Mouse (Mus musculus): ENCODE data around the gene Atp6v1a.

Gene Atp6v1a

DNA sequence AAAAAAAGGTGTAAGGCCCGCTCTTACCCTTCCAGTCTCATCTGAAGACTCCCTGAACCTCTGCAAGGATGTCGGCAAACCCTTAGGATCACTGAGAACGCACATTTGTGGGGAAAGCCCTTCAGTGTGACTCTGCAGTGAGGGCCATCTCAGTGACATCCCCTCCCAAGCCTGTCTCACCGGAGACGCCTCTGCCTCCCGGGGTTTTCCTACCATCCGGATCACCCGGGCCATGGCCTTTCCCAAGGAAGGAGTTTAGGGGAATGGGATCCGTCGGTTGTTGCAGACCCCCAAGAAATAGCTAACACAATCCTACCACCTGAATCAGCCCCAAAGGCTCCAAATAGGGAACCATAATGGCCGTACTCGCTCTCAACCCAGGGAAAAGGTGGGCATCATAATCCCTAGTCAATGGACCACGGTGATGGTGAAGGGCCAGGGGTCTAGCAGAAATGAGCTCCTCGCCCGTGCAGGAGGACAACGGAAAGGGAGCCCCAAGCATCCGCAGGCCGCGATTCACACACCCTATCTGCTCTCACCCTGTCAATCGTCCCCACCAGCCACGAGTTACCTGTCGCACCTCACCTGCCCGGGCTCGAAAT, 1.0 kb downstream of the Atp6v1a start:
- DNase-seq = peak; percentile 42 to 67

DNA sequence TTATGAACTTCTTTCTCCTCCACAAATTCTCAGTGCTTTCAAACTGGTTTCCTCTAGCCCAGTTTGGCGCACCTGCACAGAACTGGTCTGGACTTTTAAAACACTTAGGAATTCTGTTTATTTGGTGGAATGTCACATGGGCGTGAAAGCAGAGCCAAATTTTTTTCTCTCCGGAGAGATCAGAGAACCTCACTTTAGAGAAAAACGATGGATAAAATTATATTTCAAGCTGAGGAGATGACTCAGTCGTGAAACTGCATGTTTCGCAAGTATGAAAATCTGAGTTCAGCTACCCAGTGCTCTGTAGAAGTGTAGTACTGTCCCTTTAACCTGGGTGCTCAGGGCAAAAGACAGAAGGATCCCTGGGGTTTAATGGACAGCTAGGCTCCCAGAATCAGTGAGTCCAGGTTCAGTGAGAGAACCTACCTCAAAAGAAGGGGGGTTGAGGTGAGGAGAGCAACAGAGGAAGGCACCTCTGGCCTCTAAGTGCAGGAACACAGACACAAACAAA, 2.9 kb downstream of the Atp6v1a start:
- DNase-seq = no peak

DNA sequence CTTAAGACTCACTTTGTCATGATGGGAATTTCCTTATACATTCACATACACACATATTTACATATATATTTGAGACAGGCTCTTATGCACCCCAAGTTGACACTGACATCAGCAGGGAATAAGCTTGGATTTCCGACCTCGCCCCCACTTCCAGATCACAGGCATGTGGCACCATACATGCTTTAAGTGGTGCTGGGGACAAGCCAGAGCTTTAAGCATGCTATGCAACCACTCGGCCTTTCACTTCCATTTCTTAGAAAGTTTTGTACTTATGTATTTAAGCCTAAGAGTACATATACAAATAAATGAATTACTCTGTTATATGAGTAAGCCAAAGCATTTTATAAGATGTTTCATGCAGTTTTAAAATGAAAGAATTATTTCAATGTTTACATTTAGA, 6.3 kb downstream of the Atp6v1a start:
- DNase-seq = no peak

DNA sequence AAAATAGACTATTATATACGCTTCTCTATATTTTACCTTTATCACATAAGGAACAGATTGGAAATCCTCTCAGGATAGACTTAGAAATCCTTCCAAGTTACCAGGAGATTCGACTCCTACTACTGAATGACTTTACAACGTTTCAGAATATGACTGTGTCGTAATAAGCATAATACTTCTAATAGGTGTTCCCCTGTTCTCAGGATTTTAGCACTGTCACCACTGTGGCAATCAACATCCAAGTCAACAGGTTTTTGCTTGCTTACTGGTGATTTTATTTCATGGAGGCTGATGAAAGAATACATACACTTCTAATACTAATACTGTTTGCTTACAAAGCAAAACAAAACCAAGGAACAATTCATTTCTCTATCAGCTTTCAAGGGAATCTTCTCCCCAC, 7.2 kb downstream of the Atp6v1a start:
- DNase-seq = no peak

DNA sequence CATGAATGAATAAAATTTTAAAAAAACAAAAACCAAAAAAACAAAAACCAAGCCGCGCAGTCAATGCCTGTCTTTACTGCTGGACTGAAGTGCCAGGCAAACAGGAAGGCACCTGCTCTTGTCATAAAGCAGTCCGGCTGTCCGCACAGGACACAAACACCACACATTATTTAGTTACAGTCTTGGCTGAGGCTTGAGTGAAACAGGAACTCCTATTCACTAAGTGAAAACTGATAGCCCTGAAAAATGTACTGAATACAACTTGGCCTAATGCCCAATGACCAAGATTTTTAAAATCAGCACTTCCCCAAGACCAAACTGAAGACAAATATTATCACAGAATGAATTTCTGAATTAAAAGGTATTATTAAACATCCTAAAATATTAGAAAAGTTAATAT, 13.1 kb downstream of the Atp6v1a start:
- DNase-seq = no peak

DNA sequence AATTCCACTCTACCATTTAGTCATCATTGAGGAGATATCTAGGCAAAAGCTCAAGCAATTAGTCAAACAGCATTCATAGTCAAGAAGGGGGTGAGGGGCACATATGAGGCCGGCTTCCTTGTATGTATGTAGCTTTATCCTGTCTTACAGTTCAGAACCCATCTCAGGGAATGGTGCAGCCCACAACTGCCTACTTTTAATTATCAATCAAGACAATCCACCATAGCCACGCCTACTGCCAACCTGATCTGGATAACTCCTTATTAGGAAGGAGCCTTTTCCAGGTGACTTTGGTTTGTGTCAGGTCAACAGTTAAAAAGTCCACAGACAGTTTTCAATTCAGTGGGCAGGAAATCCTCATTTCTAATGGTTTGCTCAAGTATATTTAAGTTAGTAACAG, 14.1 kb downstream of the Atp6v1a start:
- no peak for DNase-seq

DNA sequence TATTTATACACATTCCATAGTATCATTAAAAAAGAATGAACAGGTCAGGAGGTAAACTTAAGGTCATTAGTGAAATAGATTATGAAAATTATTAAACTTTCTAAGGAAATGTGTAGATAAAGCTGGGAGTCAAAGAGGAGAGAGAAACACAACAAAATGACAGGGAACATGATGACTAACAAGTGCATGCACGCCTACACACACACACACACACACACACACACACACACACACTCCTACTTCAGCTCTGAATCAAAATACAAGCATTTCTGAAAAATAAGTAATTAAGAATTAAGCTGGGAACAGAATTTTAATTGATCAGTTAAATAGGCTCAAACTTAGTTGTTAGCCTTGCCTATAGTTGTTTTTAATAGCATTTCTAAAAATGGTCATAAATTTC, 14.8 kb downstream of the Atp6v1a start:
- no peak for DNase-seq

DNA sequence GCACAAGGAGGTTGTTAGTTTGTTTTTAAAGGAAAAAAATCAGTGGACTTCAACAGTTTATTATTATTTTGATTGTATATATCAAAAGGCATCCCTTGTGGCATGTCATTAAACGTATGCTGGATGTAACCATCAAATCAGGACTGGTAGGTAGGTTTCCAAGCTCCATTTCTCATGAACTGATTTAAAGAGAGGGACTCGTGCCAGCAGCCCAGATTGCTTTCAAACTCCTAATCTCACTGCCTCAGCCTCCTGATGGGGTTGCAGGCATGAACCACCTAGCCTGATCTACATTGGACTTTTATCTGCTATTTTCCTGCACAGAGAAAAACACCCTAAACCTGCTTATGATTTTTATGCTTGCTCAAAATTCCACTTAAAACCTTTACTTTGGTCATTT, 15.7 kb downstream of the Atp6v1a start:
- DNase-seq = peak; percentile 48 to 55

DNA sequence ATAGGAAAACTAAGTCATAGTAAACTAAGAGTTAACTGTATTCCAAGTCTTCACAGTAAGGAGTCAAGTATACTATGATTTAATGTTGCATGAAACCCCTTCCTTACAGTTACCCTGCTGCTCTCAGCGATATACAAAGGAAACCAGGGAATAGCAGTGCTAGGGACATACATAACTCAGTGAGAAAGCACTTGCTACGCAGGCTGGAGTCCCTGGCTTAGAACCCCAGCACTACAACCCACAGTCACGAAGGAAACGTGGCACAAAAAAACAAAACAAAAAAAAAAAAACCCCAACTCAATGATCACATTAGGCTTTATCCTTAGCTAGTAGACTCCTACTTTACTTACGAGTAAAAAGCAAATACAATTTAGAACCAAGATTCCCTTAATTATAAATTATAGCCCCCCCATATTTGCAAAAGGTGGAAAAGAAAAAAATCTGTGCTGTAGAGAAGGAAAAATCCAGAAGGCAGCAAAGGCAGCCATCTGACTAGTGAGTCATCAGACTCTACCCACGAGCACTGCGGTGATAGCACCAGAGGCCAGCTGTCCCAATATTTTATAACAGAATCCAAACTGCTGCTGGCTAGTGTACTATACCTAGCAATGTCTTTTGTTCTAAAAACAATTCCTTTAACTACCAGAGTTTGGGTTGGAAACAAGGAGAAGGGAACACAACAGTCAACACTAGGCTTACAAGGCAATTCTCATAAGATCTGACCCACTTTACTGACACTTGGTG, 16.4 kb downstream of the Atp6v1a start:
- DNase-seq = peak; percentile 37 to 56

DNA sequence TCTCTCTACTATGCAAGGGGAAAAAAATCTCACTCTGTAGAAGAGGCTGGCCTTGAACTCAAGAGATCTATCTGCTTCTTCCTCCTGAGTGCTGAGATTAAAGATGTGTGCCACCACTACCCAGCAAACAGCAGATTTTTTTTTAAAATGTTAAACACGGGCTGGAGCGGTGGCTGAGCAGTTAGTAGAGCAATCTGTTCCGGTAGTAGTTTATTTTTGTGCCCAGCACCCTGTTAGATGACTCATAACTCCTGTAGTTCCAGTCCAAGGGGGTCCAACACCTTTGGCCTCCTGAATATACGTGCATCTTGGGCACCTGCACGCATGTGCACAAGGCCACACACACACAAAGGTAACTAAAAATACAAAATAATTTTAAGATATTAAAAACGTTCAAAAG, 16.9 kb downstream of the Atp6v1a start:
- no peak for DNase-seq

DNA sequence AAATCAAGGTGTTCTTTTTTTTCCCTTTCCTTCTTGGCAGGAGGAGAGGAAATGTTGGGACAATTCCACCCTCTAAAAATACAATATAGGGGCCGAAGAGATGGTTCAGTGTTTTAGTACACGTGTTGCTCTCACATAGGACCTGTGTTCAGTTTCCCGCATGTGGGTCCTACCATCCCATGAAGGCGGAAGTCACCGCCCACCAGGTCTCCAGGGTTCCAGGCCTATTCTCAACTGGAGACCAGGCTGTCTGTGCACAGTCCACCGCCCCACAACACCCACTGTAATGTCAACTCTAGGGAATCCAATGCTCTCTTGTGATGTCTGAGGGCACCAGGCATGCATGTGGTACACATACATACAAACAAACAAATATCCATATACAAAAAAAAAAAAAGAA, 17.4 kb downstream of the Atp6v1a start:
- DNase-seq = no peak

DNA sequence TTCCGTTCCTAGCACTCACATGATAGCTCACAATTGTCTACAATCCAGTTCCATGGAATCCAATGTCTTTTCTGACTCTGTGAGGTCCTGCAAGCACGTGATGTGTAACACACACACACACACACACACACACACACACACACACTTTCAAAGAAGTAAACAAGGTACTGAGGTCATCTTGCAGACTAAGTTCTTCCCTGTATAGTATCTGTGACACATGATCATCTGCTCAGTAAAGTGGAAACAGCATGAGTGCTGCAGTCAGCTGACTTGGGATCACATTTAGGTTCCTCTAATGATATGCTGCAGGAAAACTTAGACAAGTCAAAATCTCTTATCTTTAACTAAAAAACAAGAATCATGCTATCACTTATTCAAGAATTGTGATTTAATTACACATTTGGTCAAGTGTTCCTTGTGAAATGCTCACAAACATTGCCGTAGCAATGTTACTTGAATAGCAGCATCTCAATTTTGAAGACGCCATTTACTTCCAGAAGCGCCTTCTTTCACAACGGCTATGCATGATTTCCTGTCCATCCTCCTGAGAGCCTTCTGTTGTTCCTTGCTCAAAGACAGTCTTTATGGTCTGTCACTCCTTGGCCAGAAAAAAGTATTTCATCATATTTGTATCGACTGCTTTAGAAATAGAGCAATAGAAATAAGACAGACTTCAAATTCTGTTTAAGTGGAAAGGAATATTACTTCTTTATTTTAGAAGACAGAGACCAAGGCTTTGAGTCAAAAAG, 19.6 kb downstream of the Atp6v1a start:
- DNase-seq = no peak

DNA sequence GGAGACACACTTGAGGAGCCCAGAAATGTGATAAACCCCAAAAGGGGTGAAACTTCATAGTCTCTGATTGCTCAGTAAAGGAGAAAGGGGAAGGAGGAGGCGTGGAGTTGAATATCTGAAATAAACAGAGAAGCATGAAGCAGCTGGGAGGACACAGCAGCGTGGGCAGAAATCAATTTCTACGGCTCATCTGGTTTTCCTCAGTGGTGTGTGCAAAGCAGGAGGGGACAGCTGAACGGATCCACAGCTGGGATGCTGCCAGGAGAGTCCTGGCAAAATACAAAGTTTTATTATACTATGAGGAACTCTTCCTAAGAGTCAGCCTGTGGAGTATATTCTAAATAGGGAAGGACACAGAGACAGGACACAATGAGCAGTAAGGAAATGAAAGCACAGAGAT, 30.5 kb downstream of the Atp6v1a start:
- DNase-seq = peak in 1 of 2 experiments; percentile 25

DNA sequence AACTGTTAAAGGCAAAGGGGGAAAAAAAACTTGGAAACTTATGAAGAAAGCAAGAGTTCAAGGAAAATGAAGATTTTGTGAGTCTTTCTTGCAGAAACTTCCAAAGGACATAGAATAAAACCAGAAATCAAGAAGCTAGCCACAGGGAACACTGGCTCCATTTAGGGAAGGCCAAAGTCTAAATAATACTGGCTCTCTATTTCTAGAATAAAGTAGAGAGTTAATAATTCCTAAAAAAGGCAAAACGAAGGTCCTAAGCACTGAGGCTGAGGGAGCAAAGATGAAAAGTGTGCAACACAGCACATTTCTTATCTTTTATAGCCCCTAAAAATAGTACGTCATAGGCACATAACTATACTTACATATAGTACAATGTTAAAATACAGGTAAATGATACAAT, 34.3 kb downstream of the Atp6v1a start:
- no peak for DNase-seq

DNA sequence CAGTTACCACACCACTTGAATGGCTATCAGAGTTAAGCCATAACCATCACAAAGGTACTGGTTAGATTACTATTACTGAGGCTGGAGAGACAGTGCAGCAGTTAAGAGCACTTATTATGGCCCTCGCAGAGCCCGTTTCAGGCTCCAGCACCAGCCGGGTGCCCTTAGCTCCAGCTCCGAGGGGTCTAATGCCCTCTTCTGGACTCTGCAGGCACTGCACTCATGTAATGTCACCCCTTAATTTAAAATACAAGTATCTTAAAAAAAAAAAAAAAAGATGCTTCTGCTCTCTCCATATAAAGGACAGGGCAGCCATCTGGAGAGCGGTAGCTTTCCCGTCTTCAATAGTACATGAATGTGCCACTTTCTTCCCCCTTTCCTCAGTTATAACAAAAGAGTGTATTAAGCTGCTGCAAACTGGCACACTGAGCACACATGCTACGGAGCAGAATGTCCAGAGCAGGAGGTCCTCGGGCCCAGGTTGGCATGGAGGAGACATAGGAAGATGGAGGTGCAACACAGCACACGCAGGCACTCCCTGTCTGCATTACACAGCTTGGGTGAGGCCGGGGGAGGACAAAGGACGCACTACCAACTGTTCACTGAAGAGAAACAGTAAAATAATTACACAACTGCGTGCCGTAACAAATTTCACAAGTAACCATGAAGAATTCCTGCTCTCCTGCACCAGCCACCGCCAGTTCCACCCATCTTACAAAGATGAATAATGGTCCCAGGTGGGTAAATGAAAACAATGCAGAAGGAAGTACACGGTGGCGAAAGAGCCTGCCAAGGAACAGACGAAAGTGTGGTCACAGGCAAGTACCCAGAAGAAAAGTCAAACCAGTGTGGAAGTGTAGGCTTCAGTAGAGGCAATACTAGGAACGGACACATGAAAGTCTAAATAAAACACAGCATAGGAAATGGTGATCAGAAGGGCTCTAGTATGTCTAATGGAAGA, 35.4 kb downstream of the Atp6v1a start:
- DNase-seq = no peak

DNA sequence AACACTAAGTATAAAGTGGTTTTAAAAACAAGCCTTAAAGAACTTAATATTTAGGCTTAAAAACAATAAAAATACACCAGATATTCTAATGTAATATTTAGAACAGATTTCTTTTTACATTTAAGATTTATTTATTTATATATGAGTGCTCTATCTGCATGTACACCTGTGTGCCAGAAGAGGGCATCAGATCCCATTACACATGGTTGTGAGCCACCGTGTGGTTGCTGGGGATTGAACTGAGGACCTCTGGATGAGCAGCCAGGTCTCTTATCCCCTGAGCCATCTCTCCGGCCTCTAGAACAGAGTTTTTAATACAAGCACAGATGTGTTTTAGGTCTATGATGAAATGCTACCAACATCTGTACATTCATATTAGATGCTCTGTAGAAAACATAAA, 36.6 kb downstream of the Atp6v1a start:
- no peak for DNase-seq

DNA sequence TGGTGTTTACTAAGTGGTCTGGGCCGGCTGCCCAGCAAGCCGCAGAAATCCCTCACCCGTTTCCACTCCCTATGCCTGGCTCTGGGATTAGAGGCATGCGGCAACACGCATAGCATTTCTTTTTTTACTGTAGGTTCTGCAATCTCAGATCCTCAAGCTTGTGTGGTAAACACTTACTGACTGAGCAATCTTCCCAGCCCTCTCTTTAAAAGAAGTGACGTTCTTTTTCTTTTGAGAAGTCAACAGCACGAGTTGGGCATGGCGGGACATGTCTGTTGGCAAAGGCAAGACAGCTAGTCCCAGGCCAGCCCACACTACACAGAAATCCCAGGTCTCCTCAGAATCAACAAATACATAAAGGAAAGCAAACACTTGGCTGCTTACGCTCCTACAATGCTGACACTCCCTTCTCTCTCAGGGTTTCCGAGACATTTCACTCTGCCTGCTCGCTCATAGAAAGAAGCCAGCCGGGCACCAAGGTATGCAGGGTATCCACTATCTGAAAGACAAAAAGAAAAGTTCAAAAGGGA, 38.3 kb downstream of the Atp6v1a start:
- no peak for DNase-seq

DNA sequence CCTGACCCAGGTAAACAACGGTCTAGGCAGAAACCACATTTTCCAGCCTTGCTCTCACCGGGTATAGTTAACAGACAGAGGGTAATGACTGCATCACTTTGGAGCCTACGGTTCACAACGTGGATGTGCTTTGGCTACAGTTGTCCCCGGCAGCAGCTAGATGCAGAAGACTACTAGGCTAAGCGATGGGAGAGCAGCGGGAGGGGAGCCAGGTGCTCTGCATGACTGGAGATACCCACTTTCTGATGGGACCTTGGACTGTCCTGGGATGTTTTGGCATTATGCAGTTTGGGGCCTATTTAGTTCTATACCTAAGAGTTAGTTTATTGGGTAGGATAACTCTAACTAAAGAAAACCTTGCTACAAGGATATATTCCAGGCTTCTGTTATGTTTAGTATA, 40.1 kb downstream of the Atp6v1a start:
- no peak for DNase-seq

DNA sequence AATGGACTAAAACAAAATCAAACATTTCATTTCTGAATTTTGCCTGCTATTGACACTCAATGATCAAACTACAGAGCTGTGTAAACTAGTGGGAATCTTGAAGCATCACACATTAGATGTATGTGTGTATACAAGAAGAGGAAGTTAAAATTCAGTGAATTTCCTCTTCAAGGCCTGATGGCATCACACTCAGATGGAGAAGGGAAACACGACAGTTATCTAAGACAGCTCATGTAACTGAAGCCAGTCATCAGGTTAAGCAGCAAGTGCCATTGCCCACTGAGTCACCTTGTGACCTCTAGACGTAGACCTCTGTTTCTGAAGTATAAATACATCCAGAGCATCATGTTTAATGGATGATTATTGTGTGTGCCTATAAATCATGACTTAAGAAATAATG, 51.9 kb downstream of the Atp6v1a start:
- no peak for DNase-seq

DNA sequence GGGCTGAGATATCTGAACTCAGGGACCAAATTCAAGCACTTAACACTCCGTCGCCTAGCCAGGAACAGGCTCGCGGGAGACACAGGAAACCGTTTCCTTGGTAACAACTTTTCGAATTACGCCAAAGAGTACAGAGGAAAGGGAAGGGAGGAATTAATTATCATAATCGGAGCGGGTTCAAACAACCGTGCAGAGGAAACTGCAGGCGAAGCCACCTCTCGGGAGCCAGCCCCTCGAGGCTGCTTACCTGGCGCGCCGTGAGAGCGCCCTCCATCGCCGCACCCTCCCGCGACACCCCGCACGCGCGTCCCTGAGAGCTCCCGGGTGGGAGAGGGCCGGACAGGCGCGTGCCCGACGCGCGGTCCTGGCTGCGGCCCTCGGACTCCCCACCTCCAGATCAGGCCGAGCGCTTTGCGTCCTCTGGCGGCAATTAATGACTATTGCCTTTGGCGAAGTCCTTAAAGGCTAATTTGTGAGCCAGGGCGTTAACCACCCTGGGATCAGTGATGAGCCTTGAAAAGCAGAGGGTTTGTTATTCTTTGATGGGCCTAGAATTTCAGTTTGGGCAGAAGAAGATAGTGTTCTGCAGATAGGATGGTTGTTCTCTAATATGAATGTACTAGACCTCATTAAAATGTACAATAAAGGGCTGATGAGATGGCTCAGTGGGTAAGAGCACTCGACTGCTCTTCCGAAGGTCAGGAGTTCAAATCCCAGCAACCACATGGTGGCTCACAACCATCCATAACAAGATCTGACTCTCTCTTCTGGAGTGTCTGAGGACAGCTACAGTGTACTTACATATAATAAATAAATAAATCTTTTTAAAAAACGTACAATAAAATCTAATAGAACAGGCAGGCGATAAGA, 76.2 kb downstream of the Atp6v1a start, which contains the start of gene Gramd1c:
Gene Gramd1c (minus strand): TSS at position 321 of the 870 bp plus-strand sequence.
- DNase-seq = peak; percentile 86 to 87

DNA sequence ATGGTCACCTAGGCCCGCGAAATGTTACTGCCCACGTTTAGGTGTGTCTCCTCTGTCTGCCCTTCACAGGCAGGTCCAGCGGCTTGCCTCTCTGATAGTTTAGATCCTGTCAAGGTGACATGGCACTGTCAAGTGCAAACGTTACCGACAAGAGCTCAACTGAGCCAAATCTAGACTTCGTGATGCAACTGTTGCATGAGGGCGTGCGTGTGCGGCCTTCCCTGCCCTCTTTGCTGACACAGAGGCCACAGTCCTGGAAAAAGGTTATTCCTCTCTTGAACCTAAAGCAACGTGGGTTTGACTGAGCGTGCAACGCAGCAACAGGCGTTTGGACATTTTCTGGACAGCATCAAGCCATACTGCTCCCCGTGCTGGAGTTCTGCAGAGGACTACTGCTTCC, 78.2 kb downstream of the Atp6v1a start:
- DNase-seq = no peak

Data from cerebellum, postnatal 10 days (tissue).